Mouse (Mus musculus) cerebellum, adult 2 months (tissue): ENCODE measurements around the gene Igf1r.

Experiments used
- CTCF ChIP-seq: fragments of 200-500 bp; IDR thresholded peaks from 2 replicates; pipeline ENCODE4 v1.5.1; 2011; ENCODE audit warnings: low read depth, mild to moderate bottlenecking, control low read depth, low read length, moderate library complexity, borderline replicate concordance; ENCODE audit not compliant: insufficient read depth
- POLR2A ChIP-seq: fragments of 200-500 bp; IDR thresholded peaks from 2 replicates; pipeline ENCODE4 v1.6.1; 2011; ENCODE audit warnings: low read length, control low read depth, borderline replicate concordance; ENCODE audit not compliant: insufficient read depth

GRCm38 (mm10) chr7:68263346-68264027, 310.9 kb downstream of the Igf1r start:
- no peak for TF ChIP-seq CTCF
- no peak for TF ChIP-seq POLR2A
